Mouse (Mus musculus) cerebellum, adult 2 months (tissue): ENCODE results near the gene Scfd2. TPM values are rescaled to one million over a fixed set of nuclear protein-coding genes. Genes with fewer than 3 reads are reported as not detected.

Experiments used
- DNase-seq, 2 experiments: peaks; one replicate each; pipeline ENCODE4 v3.0.0; 2021
- H3K27ac ChIP-seq: fragments of 200-500 bp; 2 replicates; pipeline ENCODE4 v1.5.1; 2012; ENCODE audit warnings: low read length, control low read depth, inconsistent platforms; ENCODE audit not compliant: insufficient read depth
- H3K27me3 ChIP-seq: fragments of 200-500 bp; 2 replicates; pipeline ENCODE4 v1.6.1; 2012; ENCODE audit warnings: inconsistent platforms, mild to moderate bottlenecking, low read length, moderate library complexity; ENCODE audit not compliant: control insufficient read depth, insufficient read depth
- H3K4me1 ChIP-seq: fragments of 200-500 bp; 2 replicates; pipeline ENCODE4 v1.6.1; 2011; ENCODE audit warnings: low read length; ENCODE audit not compliant: control insufficient read depth, insufficient read depth
- H3K4me3 ChIP-seq: fragments of 200-500 bp; replicated peaks from 2 replicates; pipeline ENCODE3; 2011; ENCODE audit warnings: mild to moderate bottlenecking, low read depth, low read length, control low read depth; ENCODE audit not compliant: insufficient read depth
- CTCF ChIP-seq: fragments of 200-500 bp; IDR thresholded peaks from 2 replicates; pipeline ENCODE4 v1.5.1; 2011; ENCODE audit warnings: low read depth, mild to moderate bottlenecking, control low read depth, low read length, moderate library complexity, borderline replicate concordance; ENCODE audit not compliant: insufficient read depth
- POLR2A ChIP-seq: fragments of 200-500 bp; IDR thresholded peaks from 2 replicates; pipeline ENCODE4 v1.6.1; 2011; ENCODE audit warnings: low read length, control low read depth, borderline replicate concordance; ENCODE audit not compliant: insufficient read depth
- WGBS: fragments of 180-500 bp; shearing (Covaris S2); methylation state at CpG from one replicate; pipeline ENCODE4 v1.1.7; 2018; 5-methylcytosine and 5-hydroxymethylcytosine counted together
- polyA plus RNA-seq: library from polyadenylated mRNA; depleted of rRNA; stranded (reverse); fragments of >200 nt; gene quantifications from 2 replicates; pipeline ENCODE4 v1.2.3, GENCODE M21; 2012

Scfd2 gene
- polyA plus RNA-seq, 1 experiment, result 17.7 TPM

DNA sequence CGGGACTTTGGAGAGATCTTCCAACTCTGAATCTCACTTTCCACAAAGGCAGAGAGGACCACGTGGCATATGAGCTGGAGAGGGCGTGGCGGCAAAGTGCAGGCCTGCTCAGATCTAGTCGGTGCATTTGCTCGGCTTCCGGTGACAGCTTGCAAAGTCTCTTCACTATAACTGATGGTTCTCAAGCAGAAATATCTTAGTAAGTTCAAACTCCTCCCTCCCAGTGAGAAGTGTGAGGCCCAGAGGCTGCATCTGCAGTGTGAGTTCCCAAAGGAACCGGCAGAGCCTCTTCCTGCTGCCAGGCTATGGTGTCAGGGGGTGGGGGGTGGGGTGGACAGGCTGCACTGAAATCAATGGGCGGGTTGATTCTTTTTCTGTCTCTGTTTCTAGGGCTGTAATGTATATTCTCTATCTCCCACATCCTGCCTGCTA lies 271.2 kb downstream of the Scfd2 start:
- no peaks in the 10 kb centered on the region for H3K27me3 ChIP-seq
- TF ChIP-seq POLR2A, result no peak
- no peak for TF ChIP-seq CTCF
- H3K4me3 ChIP-seq, result no peak overlapping the region
- DNase-seq, result no peak
- WGBS, result 59% methylated on average over 9 of the region's 9 CpGs
- no peak overlapping the region for H3K27ac ChIP-seq
- peaks cover 25% of the 10 kb centered on the region for H3K4me1 ChIP-seq

DNA sequence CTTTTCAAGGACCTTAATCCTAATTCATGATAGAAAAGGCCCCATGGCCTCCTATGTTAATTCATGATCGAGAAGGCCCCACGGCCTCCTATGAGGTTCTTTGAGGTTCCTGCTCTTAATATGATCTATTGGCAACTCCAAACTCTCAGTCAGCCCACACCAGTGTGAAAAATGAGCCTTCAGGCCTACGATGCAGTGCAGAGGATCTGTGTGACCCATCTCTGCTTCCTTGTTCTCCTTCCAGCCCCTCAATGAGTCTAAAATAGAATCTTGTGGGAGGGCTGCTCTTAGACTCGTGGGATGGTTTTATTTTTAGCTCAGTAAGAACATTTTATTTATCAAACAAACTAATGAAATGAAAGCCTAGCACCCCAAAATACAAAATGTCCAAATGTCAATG lies 274.9 kb downstream of the Scfd2 start:
- Histone ChIP-seq H3K27me3 (no peaks in the 10 kb centered on the region), H3K4me3 (no peak overlapping the region), H3K4me1 (peaks cover 31% of the 10 kb centered on the region), H3K27ac (no peak overlapping the region)
- WGBS, result 55% methylated on average over 4 of the region's 4 CpGs
- TF ChIP-seq POLR2A, result no peak
- no peak for TF ChIP-seq CTCF
- no peak for DNase-seq

DNA sequence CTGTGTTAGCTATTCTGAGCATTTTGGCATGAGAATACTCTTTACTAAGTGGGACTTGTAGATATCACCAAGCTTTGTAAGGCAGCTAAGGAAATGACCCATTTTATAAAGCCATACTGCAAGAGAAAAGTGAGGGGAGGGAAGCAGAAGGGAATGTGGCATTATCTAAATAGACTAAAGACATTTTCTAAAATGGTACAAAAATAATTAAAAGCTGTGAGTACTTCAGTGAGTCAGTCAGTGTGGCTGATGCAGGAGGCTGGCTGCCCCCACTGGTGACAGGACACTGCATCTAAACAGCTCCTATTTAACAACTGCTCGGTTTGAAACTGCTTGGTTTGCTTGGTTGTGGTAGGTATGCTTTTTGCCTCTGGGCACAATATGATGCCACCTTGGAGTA lies 276.6 kb downstream of the Scfd2 start:
- no peak overlapping the region for H3K27ac ChIP-seq

DNA sequence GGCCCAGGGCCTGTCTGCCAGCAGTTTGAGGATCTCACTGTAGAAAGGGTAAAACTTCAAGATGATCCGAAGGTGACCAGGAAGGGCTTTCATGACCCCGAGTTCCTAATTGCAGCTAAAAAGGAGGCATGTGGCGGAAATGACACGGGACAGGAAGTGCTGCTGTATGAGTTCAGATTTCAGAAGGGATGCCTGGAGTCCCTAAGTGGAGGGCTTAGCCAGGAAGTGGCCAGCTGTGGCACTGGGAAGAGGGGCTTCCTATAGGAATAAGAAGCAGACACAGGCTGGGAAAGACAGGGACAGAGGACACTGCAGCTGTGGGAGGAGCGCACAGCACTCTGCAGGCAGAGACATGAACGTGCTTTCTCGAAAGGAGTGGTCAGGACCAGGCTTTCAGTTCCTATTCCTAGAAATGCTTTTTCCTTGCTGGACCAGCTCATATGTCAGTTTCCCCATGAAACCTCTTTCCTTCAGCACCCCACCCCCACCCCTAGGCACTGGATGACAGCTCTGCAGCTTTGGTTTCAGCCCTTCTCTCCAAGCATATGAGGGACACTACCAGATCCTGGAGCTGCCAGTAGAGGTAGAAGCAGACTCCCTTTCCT lies 277.7 kb downstream of the Scfd2 start:
- WGBS, result 79% methylated on average over 7 of the region's 7 CpGs
- no peak for TF ChIP-seq POLR2A
- no peak for TF ChIP-seq CTCF
- H3K4me3 ChIP-seq, result no peak overlapping the region
- H3K27me3 ChIP-seq, result no peaks in the 10 kb centered on the region
- DNase-seq, result no peak
- H3K27ac ChIP-seq, result peak overlapping the region; percentile 95
- peaks cover 40% of the 10 kb centered on the region for H3K4me1 ChIP-seq

More for the DNA sequence above, 276.6 kb downstream of the Scfd2 start:
- Histone ChIP-seq H3K4me3 (no peak overlapping the region), H3K27me3 (no peaks in the 10 kb centered on the region), H3K4me1 (peaks cover 36% of the 10 kb centered on the region)
- no peak for DNase-seq
- WGBS, result 70% methylated on average over 1 of the region's 1 CpGs
- TF ChIP-seq CTCF, result no peak
- no peak for TF ChIP-seq POLR2A

DNA sequence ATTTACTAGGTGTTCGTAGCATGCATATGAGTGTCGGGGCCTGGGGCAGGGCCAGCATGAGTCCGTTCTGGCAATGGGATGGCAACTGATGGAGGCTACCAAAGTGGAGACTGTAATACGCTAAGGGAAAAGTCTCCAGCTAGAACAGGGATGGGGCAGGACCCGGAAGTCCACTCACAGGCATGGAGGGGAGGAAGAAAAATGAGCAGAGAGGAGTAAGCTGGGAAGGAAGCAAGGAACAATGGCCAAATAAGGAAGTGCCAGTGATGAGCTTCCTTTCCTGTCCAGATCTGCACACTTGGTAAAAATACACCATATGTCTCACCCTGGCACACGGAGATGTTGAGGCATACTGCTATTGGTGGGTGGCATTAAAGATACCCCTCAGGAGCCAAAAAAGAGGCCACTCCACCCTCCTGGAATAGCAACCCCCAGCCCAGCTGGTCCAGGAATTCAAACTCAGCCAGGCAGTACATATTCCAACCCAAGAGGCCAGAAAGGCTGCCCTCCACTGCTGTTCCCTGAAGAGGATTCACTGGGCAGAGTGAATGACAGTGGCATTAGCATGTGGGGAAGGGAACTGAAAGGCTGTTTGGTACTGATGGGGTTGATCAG lies 278.8 kb downstream of the Scfd2 start:
- no peak overlapping the region for H3K4me3 ChIP-seq
- no peaks in the 10 kb centered on the region for H3K27me3 ChIP-seq
- peak overlapping the region; percentile 95 for H3K27ac ChIP-seq
- TF ChIP-seq CTCF (no peak), POLR2A (peak; percentile 45; the same call in 1 of the 2 replicates)
- peak; percentile 76 to 93 for DNase-seq
- WGBS, result 17% methylated on average over 6 of the region's 6 CpGs
- H3K4me1 ChIP-seq, result peaks cover 40% of the 10 kb centered on the region

DNA sequence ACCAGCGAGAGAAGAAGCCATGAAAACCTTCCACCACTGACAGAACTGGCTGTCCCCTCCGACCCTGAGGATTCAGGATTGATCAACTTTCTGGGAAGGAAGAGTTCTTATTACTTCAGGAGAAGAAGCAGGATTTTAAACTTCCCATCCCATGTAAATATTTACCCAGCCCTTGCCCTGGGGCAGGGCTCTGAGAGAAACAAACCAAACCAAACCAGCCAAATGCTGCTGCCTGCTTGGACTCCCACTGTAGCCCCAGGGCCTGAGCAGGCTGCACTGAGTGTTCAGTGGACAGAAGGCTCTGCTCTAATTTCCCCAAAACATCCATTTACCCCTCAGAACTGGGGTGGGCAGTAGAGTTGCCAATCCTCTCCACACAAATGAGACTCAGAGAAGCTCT lies 280.6 kb downstream of the Scfd2 start:
- WGBS, result 90% methylated on average over 2 of the region's 2 CpGs
- H3K4me1 ChIP-seq, result peaks cover 35% of the 10 kb centered on the region
- no peak for DNase-seq
- TF ChIP-seq POLR2A (no peak), CTCF (no peak)
- H3K27ac ChIP-seq, result peak overlapping the region; percentile 48; the same call in 1 of the 2 replicates
- H3K4me3 ChIP-seq, result no peak overlapping the region
- H3K27me3 ChIP-seq, result no peaks in the 10 kb centered on the region

DNA sequence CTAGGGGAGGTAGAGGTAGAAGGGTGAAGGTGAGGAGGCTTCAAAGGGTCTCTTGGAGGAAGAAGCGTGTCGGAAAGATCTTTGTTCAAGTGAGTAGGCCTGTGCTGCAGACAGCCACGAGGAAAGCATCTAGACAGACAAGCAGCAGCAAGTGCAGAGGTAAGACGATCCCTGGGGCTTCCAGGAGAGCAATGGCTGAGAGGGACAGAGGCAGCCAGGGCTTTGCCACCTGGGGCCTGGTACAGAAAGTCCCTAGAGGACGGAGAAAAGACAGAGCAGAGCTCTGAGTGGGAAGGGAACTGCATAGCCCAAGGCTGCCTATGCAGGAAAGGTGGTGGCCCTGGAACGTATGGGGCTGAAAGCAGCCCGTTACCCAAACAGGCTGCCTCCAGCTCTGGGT lies 281.3 kb downstream of the Scfd2 start:
- Histone ChIP-seq H3K27ac (peak overlapping the region; percentile 34; the same call in 1 of the 2 replicates), H3K4me1 (peaks cover 37% of the 10 kb centered on the region), H3K4me3 (no peak overlapping the region), H3K27me3 (no peaks in the 10 kb centered on the region)
- TF ChIP-seq POLR2A, result no peak
- no peak for TF ChIP-seq CTCF
- 75% methylated on average over 7 of the region's 7 CpGs for WGBS
- DNase-seq, result no peak

DNA sequence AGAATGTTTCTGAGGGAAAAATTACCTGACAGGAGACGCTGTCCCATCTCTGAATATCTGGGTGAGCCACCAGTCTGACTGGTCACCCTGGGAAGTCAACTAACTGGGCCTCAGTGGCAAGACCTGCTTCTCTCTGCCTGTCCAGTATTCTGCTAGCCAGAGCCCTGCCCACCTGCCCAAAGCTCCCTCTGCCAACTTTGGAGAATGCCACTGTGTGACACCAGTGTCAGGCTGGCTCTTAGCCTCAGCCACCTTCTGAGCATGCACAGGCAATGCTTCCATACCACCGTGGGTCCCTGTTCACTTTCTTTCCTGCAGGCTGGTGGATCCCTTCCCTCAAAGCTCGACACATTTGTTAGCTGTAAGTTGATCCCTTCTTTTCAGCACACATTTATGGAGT lies 281.8 kb downstream of the Scfd2 start:
- Histone ChIP-seq H3K27me3 (no peaks in the 10 kb centered on the region), H3K27ac (peak overlapping the region; percentile 34), H3K4me1 (peaks cover 39% of the 10 kb centered on the region), H3K4me3 (no peak overlapping the region)
- no peak for TF ChIP-seq CTCF
- no peak for TF ChIP-seq POLR2A
- DNase-seq, result no peak
- WGBS, result 52% methylated on average over 3 of the region's 3 CpGs
